ENCODE assay signal across 9 mouse cellular contexts in genomic region chr13:96431595-96432156, GRCm38 (mm10). TPM values are rescaled to one million over a fixed set of nuclear protein-coding genes. Genes with fewer than 3 reads are reported as not detected.
A peak's percentile ranks its signal among the peaks of the same experiment; 100 is the strongest.
DNase-seq lines count a peak whose midpoint lies in the region; ATAC-seq and TF ChIP-seq lines count a peak whose summit lies in the region.
"Had no signal": no experiment of that assay in that cellular context is flagged by ENCODE, and none has a peak within 500 bp of the region (broad histone marks: within the 10 kb centered on the region; RNA-seq: fewer than 3 reads in every experiment).

No protein-coding gene starts in this region.

- intact Hi-C loops in heart, postnatal 10 days (cut with DNase I): loop anchor here (1.0 to 10.0 kb wide), 3 partner anchors 73 to 162 kb away; partner anchors contain the start of genes Col4a3bp and Polk

- H3K9me3 ChIP-seq in E14TG2a.4 (ENCODE audit: low read length): no peaks in the 10 kb centered on the region
- no peaks in the 10 kb centered on the region for H3K9me3 ChIP-seq in forebrain, embryonic 14.5 days (replicated peaks; ENCODE audit: control insufficient read depth, low read length)
- no peaks in the 10 kb centered on the region for H3K9me3 ChIP-seq in liver, embryonic 16.5 days (replicated peaks; ENCODE audit: control insufficient read depth, low read length)
- H3K9me3 ChIP-seq in neural tube, embryonic 13.5 days: no peaks in the 10 kb centered on the region

- peak; percentile 85 for ATAC-seq in forebrain, embryonic 14.5 days
- peak; percentile 77 for ATAC-seq in liver, embryonic 16.5 days (ENCODE audit: low read depth)
- peak; percentile 67; the same call in 1 of the 2 replicates for ATAC-seq in neural tube, embryonic 13.5 days (ENCODE audit: low read depth)

- no peak overlapping the region for H3K4me3 ChIP-seq in E14TG2a.4 (replicated peaks; ENCODE audit: low read length)
- H3K4me3 ChIP-seq in forebrain, embryonic 14.5 days (ENCODE audit: low read depth, low read length): no peak overlapping the region
- H3K4me3 ChIP-seq in liver, embryonic 16.5 days (ENCODE audit: low read depth, low read length): no peak overlapping the region
- no peak overlapping the region for H3K4me3 ChIP-seq in neural tube, embryonic 13.5 days

- H3K4me2 ChIP-seq in forebrain, embryonic 14.5 days (ENCODE audit: low read length): no peak overlapping the region
- no peak overlapping the region for H3K4me2 ChIP-seq in liver, embryonic 16.5 days (ENCODE audit: low read depth, low read length)
- no peak overlapping the region for H3K4me2 ChIP-seq in neural tube, embryonic 13.5 days

- no peaks in the 10 kb centered on the region for H3K4me1 ChIP-seq in E14TG2a.4 (replicated peaks; ENCODE audit: low read depth, low read length)
- H3K4me1 ChIP-seq in forebrain, embryonic 14.5 days (ENCODE audit: control insufficient read depth, insufficient read depth, low read length): no peaks in the 10 kb centered on the region
- H3K4me1 ChIP-seq in liver, embryonic 16.5 days (ENCODE audit: control insufficient read depth, low read depth, low read length): peaks cover 8% of the 10 kb centered on the region; the same call in 1 of the 2 replicates
- H3K4me1 ChIP-seq in neural tube, embryonic 13.5 days (replicated peaks): no peaks in the 10 kb centered on the region

- peak; percentile 72 for DNase-seq in c-Kit-positive CD71-positive TER-119-positive erythroid progenitor cells, embryonic 14.5 days (ENCODE audit: low spot score)
- DNase-seq in forebrain, embryonic 14.5 days (ENCODE audit: low spot score): peak; percentile 92
- peak; percentile 90 to 95 for DNase-seq in heart, postnatal 10 days
- DNase-seq in kidney, postnatal 4 days: peak; percentile 95 to 96
- peak; percentile 54 for DNase-seq in telencephalon, adult 2 months (ENCODE audit: low read depth, low spot score)

- no peaks in the 10 kb centered on the region for H3K27me3 ChIP-seq in E14TG2a.4 (ENCODE audit: insufficient read depth, low read length)
- no peaks in the 10 kb centered on the region for H3K27me3 ChIP-seq in forebrain, embryonic 14.5 days (replicated peaks; ENCODE audit: control insufficient read depth, insufficient read depth, low read length)
- no peaks in the 10 kb centered on the region for H3K27me3 ChIP-seq in liver, embryonic 16.5 days (ENCODE audit: control insufficient read depth, insufficient read depth, low read depth, low read length)
- H3K27me3 ChIP-seq in neural tube, embryonic 13.5 days: no peaks in the 10 kb centered on the region

- 42% methylated on average over 12 of the region's 12 CpGs for WGBS in forebrain, embryonic 14.5 days
- WGBS in liver, embryonic 16.5 days (ENCODE audit: insufficient replicate concordance): 29% methylated on average over 12 of the region's 12 CpGs
- 43% methylated on average over 12 of the region's 12 CpGs for WGBS in neural tube, embryonic 13.5 days

- H3K27ac ChIP-seq in forebrain, embryonic 14.5 days (ENCODE audit: low read depth, low read length): no peak overlapping the region
- H3K27ac ChIP-seq in liver, embryonic 16.5 days (ENCODE audit: low read length): no peak overlapping the region
- H3K27ac ChIP-seq in neural tube, embryonic 13.5 days (replicated peaks): no peak overlapping the region
- H3K27ac ChIP-seq: macrophage had no signal

- H3K9ac ChIP-seq in forebrain, embryonic 14.5 days (ENCODE audit: low read length): no peak overlapping the region
- H3K9ac ChIP-seq in liver, embryonic 16.5 days (ENCODE audit: low read depth, low read length): no peak overlapping the region
- no peak overlapping the region for H3K9ac ChIP-seq in neural tube, embryonic 13.5 days

- no peaks in the 10 kb centered on the region for H3K36me3 ChIP-seq in E14TG2a.4 (ENCODE audit: insufficient read depth, low read length)
- no peaks in the 10 kb centered on the region for H3K36me3 ChIP-seq in forebrain, embryonic 14.5 days (ENCODE audit: control insufficient read depth, insufficient read depth, low read length)
- H3K36me3 ChIP-seq in liver, embryonic 16.5 days (ENCODE audit: control insufficient read depth, insufficient read depth): no peaks in the 10 kb centered on the region
- H3K36me3 ChIP-seq in neural tube, embryonic 13.5 days: no peaks in the 10 kb centered on the region

- peak; percentile 70 for TF ChIP-seq CTCF in E14TG2a.4 (conservative IDR thresholded peaks at IDR 0.05; ENCODE audit: low read length)

RNA-seq across cellular contexts. Expression of gene Ankdd1b, which starts 39.3 kb away (rescaled TPM):
- not detected in 2 replicates for polyA plus RNA-seq in forebrain, embryonic 14.5 days (2014; fragmentation: Nextera tagmentation; extraction: Ambion mirVana)
- total RNA-seq in heart, postnatal 10 days (2021): under 1 TPM; 0.41 to 0.97 TPM
- polyA plus RNA-seq in liver, embryonic 16.5 days (2015; fragmentation: Nextera tagmentation; extraction: Ambion mirVana): not detected in 2 replicates
- not detected in 2 replicates for polyA plus RNA-seq in neural tube, embryonic 13.5 days (2015; fragmentation: Nextera tagmentation; extraction: Ambion mirVana)
- polyA plus RNA-seq: macrophage had no signal

RNA-seq across cellular contexts. Expression of gene Poc5, which starts 43.6 kb away (rescaled TPM):
- polyA plus RNA-seq in forebrain, embryonic 14.5 days (2014; fragmentation: Nextera tagmentation; extraction: Ambion mirVana): 28.0 and 35.3 TPM in 2 replicates
- 10 to 100 TPM; 13.1 to 15.0 TPM for total RNA-seq in heart, postnatal 10 days (2021)
- 5.4 and 5.9 TPM in 2 replicates for polyA plus RNA-seq in liver, embryonic 16.5 days (2015; fragmentation: Nextera tagmentation; extraction: Ambion mirVana)
- polyA plus RNA-seq in neural tube, embryonic 13.5 days (2015; fragmentation: Nextera tagmentation; extraction: Ambion mirVana): 20.1 and 22.7 TPM in 2 replicates

RNA-seq across cellular contexts. Expression of gene Gm17622, which starts 58.9 kb away (rescaled TPM):
- polyA plus RNA-seq in forebrain, embryonic 14.5 days (2014; fragmentation: Nextera tagmentation; extraction: Ambion mirVana): not detected in 2 replicates
- not detected for total RNA-seq in heart, postnatal 10 days (2021)
- polyA plus RNA-seq in liver, embryonic 16.5 days (2015; fragmentation: Nextera tagmentation; extraction: Ambion mirVana): not detected in 2 replicates
- not detected in 2 replicates for polyA plus RNA-seq in neural tube, embryonic 13.5 days (2015; fragmentation: Nextera tagmentation; extraction: Ambion mirVana)
- polyA plus RNA-seq: macrophage had no signal
